Mouse (Mus musculus): ENCODE results near the gene Zdhhc21.

Gene Zdhhc21

GRCm38 (mm10) chr4:82863316-82863715 lies 3.6 kb upstream of the Zdhhc21 start:
- DNase-seq: no peak

DNA sequence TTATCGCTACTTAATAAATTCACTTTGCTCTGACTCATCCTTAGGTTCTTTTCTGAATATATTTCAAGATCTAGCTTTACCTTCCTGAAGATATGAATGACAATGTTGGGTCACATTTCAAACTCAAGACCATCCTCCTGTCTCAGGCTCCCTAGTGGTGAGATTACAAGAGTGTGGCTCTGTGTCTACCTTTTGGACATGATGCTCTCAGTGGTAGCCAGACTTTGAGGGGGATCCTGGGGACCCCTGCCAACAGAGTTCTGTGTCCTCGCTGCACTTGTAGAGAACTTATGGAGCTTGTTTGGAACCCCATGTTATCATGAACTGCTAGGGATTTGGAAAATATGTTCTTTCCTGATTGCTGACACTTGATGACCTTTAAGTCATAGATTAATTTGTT lies 1.7 kb upstream of the Zdhhc21 start:
- DNase-seq: no peak

- DNase-seq: no peak
These were observed 808 bp upstream of the Zdhhc21 start for GRCm38 (mm10) chr4:82860566-82860965.

GRCm38 (mm10) chr4:82858431-82859010 lies 1.2 kb downstream of the Zdhhc21 start:
- no peak for DNase-seq

- DNase-seq: no peak
These were observed 2.8 kb downstream of the Zdhhc21 start for GRCm38 (mm10) chr4:82856986-82857385.

GRCm38 (mm10) chr4:82853809-82854208 lies 5.9 kb downstream of the Zdhhc21 start:
- DNase-seq: no peak

- no peak for DNase-seq
These were observed 11.1 kb downstream of the Zdhhc21 start for GRCm38 (mm10) chr4:82848552-82849234.

- no peak for DNase-seq
These were observed 22.1 kb downstream of the Zdhhc21 start for GRCm38 (mm10) chr4:82837526-82838240.

GRCm38 (mm10) chr4:82831155-82831554 lies 28.6 kb downstream of the Zdhhc21 start:
- no peak for DNase-seq

DNA sequence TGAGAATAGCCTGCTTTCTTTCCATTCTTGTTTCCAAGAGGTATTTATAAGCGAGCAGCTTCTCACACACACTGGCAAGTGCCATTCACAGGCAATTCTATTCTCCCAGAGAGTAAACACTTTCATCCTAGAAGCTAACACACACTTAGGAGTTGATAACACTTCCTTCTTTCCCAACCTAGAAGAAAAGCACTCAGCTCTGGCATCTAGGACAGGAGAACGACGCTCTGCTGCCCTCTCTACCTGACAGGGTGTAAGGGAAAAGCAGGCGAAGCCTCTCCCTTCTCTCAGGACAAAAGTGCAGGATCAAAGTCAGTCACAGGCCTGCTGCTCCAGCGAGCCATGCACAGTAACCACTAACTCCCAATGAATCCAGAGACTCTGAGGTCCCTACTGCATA lies 30.3 kb downstream of the Zdhhc21 start:
- no peak for DNase-seq

GRCm38 (mm10) chr4:82827001-82827400 lies 32.8 kb downstream of the Zdhhc21 start:
- no peak for DNase-seq

DNA sequence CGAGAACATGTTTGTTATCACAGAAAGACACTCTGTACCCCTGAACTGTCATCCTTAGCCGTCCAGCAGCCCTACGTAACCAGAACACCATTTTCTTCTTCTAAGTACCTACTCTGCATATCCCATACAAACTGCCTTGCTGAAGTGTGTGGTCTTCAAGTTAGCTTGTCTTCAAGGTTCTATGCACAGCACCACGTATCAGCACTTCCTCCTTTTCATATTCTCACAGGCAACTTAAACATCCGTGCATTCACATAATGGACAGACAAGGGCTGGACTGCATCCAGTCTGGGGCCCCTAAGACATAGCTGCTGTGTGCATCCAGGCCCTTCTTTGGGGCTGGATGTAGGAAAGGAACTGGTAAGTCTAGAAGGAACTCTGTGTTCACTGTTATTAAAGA lies 41.9 kb downstream of the Zdhhc21 start:
- DNase-seq: no peak

DNA sequence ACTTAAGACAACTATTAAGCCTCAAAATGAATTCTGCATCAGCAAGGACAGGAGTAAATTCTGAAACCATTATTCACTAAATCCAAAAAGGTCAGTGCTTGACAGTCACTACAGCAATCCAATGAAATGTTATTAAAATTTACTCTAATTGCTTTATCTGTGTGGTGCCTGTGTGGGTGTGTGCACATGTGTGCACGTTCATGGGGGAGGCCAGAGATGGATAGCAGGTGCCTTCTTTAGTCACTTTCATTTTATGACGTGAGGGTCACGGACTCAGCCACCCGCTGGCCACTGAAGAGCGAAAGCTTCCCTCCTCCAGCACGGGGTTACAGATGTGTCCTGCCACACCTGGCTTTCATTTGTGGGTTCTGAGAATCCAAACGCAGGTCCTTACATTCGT lies 43.4 kb downstream of the Zdhhc21 start:
- no peak for DNase-seq

DNA sequence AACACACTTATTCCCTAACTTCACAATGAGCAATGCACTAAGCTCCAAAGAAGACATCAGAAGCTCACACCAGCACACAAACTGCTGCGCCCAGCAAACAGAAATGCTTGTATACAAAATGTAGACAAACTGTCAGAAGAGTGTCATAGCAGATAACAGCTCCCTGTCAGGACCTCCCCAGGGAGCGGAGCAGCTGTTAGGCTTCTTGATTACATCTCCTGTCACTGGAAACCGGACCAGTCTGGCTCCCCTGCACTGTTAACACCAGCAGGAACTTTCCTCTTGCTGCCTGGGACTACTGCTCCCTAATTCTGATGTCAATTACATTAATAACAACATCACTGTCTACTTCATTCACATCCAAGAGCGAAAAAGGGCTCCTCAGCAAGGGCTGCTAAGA lies 44.5 kb downstream of the Zdhhc21 start:
- no peak for DNase-seq

- DNase-seq: no peak
These were observed 46.4 kb downstream of the Zdhhc21 start for GRCm38 (mm10) chr4:82813356-82813755.

- no peak for DNase-seq
These were observed 51.9 kb downstream of the Zdhhc21 start for GRCm38 (mm10) chr4:82807811-82808210.

DNA sequence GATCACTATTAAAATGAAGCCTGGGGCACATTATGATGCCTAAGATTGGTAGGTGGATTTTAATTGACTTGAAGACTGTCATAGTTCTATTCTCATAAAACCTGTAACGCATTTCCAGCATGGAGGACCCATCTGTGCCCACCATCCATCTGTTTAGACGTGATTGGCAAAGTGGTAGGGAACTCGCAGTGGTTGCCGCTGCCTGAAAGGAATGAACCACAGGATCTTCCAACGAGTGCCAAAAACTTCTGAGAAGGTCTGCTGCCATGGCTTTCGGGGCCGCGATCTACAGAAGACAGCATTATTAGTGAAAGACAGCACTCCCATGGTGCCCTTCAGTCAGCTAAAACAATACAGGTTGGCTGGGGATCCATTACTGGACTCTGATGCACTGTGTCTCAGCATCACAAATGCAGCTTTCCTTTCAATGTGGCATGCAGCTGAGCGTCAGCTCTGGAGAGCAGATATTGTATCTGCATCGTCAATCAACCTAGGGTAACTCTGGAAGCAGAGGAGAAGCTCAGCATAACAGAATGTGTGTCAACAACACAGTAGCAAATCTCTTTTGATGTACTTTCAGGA lies 53.5 kb downstream of the Zdhhc21 start:
- DNase-seq: no peak

DNA sequence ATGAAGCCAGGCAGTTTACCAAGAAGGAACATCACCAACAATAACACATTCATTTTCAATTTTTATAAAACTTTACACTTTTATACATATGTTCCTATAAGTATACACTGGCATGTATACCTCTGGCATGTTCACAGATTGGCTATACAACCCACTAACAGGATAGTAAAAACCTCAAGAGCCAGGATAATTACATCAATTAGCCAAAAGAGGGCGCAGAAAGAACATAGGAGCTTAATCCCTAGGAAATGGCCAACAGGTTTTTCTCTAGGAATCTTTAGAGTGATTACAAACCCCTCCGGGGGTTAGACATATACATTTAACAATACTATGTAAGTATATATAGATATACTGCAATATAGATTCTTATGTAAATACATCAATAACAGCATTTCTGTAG lies 55.7 kb downstream of the Zdhhc21 start:
- DNase-seq: no peak

- no peak for DNase-seq
These were observed 66.2 kb downstream of the Zdhhc21 start for GRCm38 (mm10) chr4:82793608-82794007.

DNA sequence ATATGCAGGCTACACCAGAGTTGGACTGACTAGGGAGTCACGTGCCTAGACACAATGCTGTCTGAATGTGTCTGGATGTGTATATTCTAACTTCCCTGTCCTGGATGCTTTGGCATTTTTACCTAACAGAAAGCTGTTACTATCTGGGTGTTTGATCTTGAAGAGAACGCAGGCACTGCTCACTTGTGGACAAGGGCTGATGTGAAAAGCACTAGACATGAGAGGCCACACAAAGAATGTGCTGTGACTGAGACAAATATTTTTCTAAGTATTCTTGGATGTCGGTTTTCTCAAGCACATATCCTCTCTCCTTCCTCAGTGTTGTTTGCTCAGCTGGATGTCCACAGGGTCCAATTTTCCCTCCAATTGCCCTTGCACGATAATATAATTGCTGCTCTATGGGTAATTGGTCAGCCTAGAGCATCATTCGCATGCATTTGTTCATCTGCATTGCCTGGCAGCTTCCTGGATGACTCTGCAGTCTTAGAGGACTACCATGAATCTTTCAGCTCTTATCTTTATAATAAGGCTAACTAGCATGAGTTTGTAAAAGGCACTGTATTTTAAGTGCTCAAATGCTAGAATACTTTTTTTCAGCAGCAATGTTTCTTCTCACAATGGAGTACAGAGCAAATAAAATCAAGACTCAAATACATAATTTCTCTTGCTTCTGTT lies 66.7 kb downstream of the Zdhhc21 start:
- no peak for DNase-seq

DNA sequence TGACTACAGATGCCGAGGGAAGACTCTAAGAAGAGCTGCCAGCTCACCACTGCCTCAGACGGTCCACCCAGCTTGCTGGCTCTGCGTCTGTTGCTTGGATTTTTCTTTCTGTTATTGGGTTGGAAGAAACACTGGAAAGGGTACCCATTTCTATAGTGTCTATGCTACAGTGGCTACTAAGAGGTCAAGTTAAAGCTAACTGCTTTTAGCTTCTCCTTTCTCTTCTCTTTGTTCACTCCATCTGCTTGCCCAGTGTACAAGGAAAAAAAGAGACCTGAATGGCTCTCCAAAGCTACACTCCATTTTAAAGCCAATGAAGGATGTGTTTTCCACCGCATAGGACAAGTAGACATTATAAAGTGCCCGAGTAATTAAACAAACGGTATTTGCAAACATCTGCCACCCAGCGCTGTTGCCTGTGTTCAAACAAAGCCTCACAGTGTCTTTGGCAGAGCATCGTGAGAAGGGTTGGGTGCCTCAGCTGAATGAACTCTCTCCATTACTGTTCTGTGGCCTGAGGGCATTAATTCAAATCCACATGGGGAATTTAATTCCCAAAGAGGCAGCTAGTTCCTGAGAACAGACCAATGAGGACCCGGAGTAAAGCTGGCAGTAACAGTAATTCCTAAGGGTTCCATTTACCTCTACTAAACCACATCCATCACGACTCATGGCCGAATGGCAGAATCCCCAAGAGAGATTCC lies 94.1 kb downstream of the Zdhhc21 start:
- DNase-seq: no peak

GRCm38 (mm10) chr4:82763586-82763985 lies 96.2 kb downstream of the Zdhhc21 start:
- DNase-seq: no peak

Measured in kidney, adult 8-10 months (tissue).